Mouse (Mus musculus) forebrain, embryonic 15.5 days (tissue): ENCODE measurements around the gene Tmem206. TPM values are rescaled to one million over a fixed set of nuclear protein-coding genes. Genes with fewer than 3 reads are reported as not detected.

Source experiments
- ATAC-seq: fragments of 200-750 bp; cut with Nextera tagmentation; replicated peaks from 2 replicates; pipeline ENCODE4 v1.8.0; 2017; ENCODE audit warnings: mild to moderate bottlenecking, moderate TSS enrichment, moderate library complexity
- H3K27ac ChIP-seq: fragments of 300-500 bp; sonication (generic); replicated peaks from 2 replicates; pipeline ENCODE4 v1.5.1; 2015; ENCODE audit warnings: mild to moderate bottlenecking, inconsistent platforms
- H3K27me3 ChIP-seq: fragments of 300-500 bp; sonication (generic); 2 replicates; pipeline ENCODE4 v1.6.1; 2015; ENCODE audit warnings: inconsistent platforms
- H3K36me3 ChIP-seq: fragments of 300-500 bp; sonication (generic); 2 replicates; pipeline ENCODE4 v1.6.1; 2015; ENCODE audit warnings: mild to moderate bottlenecking, inconsistent platforms
- H3K4me1 ChIP-seq: fragments of 300-500 bp; sonication (generic); 2 replicates; pipeline ENCODE4 v1.6.1; 2015; ENCODE audit warnings: inconsistent platforms
- H3K4me2 ChIP-seq: fragments of 300-500 bp; sonication (generic); replicated peaks from 2 replicates; pipeline ENCODE4 v1.6.1; 2015; ENCODE audit warnings: mild to moderate bottlenecking, inconsistent platforms
- H3K4me3 ChIP-seq: fragments of 300-500 bp; sonication (generic); 2 replicates; pipeline ENCODE4 v1.5.1; 2015; ENCODE audit warnings: mild to moderate bottlenecking, inconsistent platforms
- H3K9ac ChIP-seq: fragments of 300-500 bp; sonication (generic); replicated peaks from 2 replicates; pipeline ENCODE4 v1.6.1; 2015; ENCODE audit warnings: mild to moderate bottlenecking, inconsistent platforms
- H3K9me3 ChIP-seq: fragments of 300-500 bp; sonication (generic); 2 replicates; pipeline ENCODE4 v1.6.1; 2016; ENCODE audit warnings: inconsistent platforms
- WGBS: fragments of 180-500 bp; shearing (Covaris S2); methylation state at CpG from one replicate; pipeline ENCODE4 v1.1.7; 2015; ENCODE audit warnings: mixed read lengths; 5-methylcytosine and 5-hydroxymethylcytosine counted together
- polyA plus RNA-seq: library from polyadenylated mRNA; unstranded; fragments of >200 nt; fragmentation: Nextera tagmentation; extraction: Ambion mirVana; gene quantifications from 2 replicates; pipeline ENCODE4 v1.2.1, GENCODE M21; 2015

Tmem206 gene
- polyA plus RNA-seq, 1 experiment from 2014 or later: 54.0 TPM

DNA sequence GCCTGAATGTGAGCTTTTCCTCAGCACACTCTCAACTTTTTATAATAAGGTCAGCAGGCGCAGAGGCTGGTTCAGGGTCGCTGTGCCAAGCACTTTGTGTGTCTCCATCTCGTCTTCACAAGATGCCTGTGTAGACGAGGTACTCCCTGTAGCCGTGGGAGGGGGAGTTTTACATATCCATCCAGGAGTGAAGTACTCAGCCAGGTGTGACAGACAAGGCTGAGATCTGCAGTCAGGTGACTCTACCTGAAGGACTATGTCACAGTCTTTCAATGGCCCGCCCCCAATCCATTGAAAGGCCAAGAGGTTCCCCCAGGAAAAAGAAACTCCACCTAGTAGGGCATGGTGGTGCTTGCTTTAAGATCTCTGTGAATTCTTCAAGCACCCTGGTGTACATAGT is 12.6 kb upstream of the Tmem206 start:
- 73% methylated on average over 6 of the region's 6 CpGs for WGBS

DNA sequence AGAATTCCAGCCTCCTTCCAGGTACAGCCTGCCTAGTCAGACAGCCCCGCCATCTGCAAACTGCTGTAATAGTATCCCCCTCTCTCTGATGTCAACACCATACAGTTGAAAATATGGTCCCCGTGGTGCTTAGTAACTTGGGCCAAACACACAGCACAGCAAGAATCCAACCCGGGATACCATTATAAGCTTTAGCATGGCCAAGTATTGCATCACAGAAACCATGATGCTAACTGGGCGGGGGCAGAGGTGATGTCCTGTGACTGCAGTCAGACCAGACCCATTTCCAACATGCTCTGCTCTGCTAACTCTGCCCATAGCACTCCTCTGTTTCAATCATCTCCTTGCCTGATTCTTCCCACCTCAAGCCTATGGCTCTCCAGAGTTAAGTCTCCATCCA is 11.8 kb upstream of the Tmem206 start:
- Histone ChIP-seq H3K27ac (no peak overlapping the region), H3K4me1 (peaks cover 11% of the 10 kb centered on the region), H3K9me3 (no peaks in the 10 kb centered on the region), H3K36me3 (no peaks in the 10 kb centered on the region), H3K9ac (no peak overlapping the region), H3K4me2 (no peak overlapping the region), H3K4me3 (no peak overlapping the region), H3K27me3 (no peaks in the 10 kb centered on the region)
- WGBS: 73% methylated on average over 4 of the region's 4 CpGs
- ATAC-seq: no peak

More for the DNA sequence above, 12.6 kb upstream of the Tmem206 start:
- Histone ChIP-seq H3K4me3 (no peak overlapping the region), H3K4me2 (0 out of 2 replicates have a peak overlapping the region, but pooled peaks have one; percentile 40), H3K9ac (no peak overlapping the region), H3K4me1 (peaks cover 11% of the 10 kb centered on the region), H3K36me3 (no peaks in the 10 kb centered on the region), H3K27ac (no peak overlapping the region), H3K27me3 (no peaks in the 10 kb centered on the region), H3K9me3 (no peaks in the 10 kb centered on the region)
- ATAC-seq: no peak

DNA sequence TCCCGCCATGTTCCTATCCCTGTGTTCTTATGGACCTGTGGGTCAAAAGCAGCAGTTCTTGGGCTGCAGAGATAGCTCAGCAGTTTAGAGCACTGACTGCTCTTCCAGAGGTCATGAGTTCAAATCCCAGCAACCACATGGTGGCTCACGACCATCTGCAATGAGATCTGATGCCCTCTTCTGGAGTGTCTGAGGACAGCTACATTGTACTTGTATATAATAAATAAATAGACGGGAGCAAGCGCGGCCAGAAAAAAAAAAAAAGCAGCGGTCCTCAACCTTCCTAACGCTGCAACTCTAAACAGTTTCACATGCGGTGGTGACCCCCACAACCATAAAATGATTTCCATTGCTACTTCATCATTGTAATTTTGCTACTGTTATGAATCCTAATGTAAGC is 8.9 kb upstream of the Tmem206 start:
- Histone ChIP-seq H3K4me2 (peak overlapping the region; percentile 82), H3K4me3 (peak overlapping the region; percentile 71; the same call in 1 of the 2 replicates), H3K9ac (no peak overlapping the region), H3K27me3 (no peaks in the 10 kb centered on the region), H3K9me3 (no peaks in the 10 kb centered on the region), H3K36me3 (no peaks in the 10 kb centered on the region), H3K27ac (no peak overlapping the region), H3K4me1 (peaks cover 11% of the 10 kb centered on the region)
- no peak for ATAC-seq
- WGBS: 86% methylated on average over 8 of the region's 8 CpGs

DNA sequence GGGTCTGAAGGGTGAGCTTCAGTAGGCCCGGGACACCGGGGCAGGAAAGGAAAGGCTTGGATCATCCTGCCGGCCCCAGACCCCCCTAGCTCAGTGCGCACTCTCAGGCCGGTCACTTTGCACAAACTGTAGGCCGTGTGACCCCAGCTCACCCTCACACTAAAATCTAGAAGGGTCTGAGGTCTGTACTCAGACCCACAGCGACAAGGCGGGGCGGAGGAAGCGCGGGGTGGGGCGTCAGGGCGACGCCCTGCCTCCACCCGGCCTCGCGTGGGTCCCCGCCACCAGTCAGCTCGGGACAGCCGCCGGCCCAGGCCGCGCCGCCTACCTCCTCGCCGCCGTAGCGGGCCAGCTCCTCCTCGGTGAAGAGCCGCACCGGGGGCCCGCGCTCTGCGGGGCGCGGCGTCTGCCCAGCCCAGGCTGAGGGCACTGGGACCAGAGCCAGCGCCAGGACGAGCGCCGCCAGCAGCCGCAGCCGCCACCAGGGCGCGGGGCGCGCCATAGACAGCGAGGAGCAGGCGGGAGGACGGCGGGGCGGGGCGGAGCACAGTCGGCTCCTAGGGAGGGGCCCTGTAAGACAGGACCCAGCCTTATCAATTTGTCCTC is 8.0 kb upstream of the Tmem206 start, which contains the start of gene Nenf:
Gene Nenf (minus strand): TSS at position 604 of the 606 bp plus-strand sequence.
- H3K27ac ChIP-seq: peak within 1 kb of the TSS; percentile 60
- no peaks in the 10 kb centered on the region for H3K9me3 ChIP-seq
- H3K9ac ChIP-seq: peak within 1 kb of the TSS; percentile 77
- no peaks in the 10 kb centered on the region for H3K36me3 ChIP-seq
- peak within 1 kb of the TSS; percentile 82 for H3K4me2 ChIP-seq
- WGBS: under 1% methylated on average over 49 of the region's 54 CpGs
- ATAC-seq: peak; percentile 92
- H3K27me3 ChIP-seq: no peaks in the 10 kb centered on the region
- peaks cover 8% of the 10 kb centered on the region for H3K4me1 ChIP-seq
- H3K4me3 ChIP-seq: peak within 1 kb of the TSS; percentile 71

DNA sequence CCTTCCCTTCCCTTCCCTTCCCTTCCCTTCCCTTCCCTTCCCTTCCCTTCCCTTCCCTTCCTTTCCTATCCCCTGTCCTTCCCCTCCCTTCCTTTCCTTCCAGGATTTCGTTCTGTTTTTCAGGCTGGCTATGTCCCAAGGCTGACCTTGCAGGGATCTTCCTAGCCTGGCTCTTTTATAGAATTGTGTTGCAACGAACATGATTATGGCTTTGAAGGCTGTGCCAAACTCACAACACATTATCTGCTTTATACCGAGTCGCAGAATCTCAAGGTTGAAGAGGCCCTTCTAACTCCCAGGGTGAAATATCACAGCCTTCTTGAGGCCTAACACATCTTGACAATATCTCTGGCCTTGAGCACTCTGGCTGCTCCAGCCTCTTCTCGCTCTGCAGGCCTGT is 7.0 kb upstream of the Tmem206 start:
- no peaks in the 10 kb centered on the region for H3K36me3 ChIP-seq
- peaks cover 7% of the 10 kb centered on the region for H3K4me1 ChIP-seq
- no peaks in the 10 kb centered on the region for H3K9me3 ChIP-seq
- no peak for ATAC-seq
- H3K9ac ChIP-seq: no peak overlapping the region
- 70% methylated on average over 5 of the region's 5 CpGs for WGBS
- H3K27me3 ChIP-seq: no peaks in the 10 kb centered on the region
- no peak overlapping the region for H3K4me3 ChIP-seq
- no peak overlapping the region for H3K4me2 ChIP-seq
- H3K27ac ChIP-seq: no peak overlapping the region

DNA sequence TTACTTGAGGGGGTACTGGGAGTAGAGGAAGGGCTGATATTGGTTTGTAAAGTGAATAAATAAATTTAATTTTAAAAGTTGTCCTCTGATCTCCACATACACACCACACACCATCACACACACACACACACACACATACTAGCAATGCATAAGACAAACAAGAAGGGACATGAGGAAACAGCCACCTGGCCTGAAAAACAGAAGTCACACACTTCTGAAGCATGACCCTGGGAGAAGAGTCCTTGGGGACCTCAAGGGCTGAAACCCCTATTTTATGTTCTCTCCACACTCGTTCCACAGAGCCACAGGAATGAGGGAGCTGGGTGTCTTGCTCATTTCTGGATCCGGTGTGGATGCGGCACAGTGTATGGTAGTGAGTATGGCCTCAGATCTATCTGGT is 2.3 kb upstream of the Tmem206 start:
- Histone ChIP-seq H3K27ac (no peak overlapping the region), H3K4me1 (peaks cover 23% of the 10 kb centered on the region), H3K27me3 (no peaks in the 10 kb centered on the region), H3K9me3 (no peaks in the 10 kb centered on the region), H3K4me3 (no peak overlapping the region), H3K36me3 (no peaks in the 10 kb centered on the region), H3K4me2 (no peak overlapping the region), H3K9ac (no peak overlapping the region)
- ATAC-seq: no peak
- WGBS: 89% methylated on average over 3 of the region's 3 CpGs

DNA sequence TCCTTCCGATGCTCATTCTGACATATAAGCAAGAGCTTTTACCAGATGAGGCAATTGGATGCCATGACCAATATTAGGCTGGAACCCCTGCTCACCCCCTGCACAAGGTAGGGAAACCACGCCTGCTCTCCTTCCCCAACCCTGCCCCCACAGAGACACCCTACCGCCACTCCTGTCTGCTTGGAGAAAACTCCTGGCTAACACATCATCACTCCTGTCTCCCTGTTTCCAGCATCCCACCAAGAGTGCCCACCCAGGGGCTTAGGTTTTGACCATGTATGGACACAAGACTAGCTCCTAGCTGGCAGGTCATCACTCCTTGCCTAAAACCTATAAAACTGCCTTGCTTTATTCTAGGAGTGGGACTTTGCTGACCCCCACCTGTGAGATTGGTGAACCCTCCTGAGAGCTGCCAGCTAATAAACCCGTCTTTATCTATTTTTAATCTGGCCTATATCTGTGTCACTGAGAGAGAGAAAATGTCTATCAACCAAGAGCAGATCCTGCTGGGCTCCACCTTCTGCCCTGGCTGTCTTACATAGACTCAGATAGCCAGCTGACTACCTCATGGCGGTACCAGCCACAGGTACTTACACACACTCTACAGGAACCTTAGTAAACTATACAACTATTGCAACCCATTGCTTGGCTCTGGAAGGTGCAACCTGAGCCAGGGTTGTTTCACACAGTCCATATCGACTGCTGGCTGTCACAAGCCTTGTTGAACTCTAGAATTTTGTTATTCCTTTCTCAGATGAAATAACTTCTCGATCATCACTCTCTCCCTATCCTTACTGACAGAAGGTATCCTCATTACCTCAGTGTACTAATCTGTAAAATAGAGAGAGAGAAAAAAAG is 750 bp upstream of the Tmem206 start:
- peak; percentile 6; the same call in 1 of the 2 replicates for ATAC-seq
- Histone ChIP-seq H3K36me3 (no peaks in the 10 kb centered on the region), H3K9ac (0 out of 2 replicates have a peak overlapping the region, but pooled peaks have one; percentile 78), H3K4me2 (peak overlapping the region; percentile 81; the same call in 1 of the 2 replicates), H3K9me3 (no peaks in the 10 kb centered on the region), H3K4me1 (peaks cover 32% of the 10 kb centered on the region), H3K27ac (peak overlapping the region; percentile 76; the same call in 1 of the 2 replicates), H3K4me3 (0 out of 2 replicates have a peak overlapping the region, but pooled peaks have one; percentile 70), H3K27me3 (no peaks in the 10 kb centered on the region)
- 87% methylated on average over 7 of the region's 7 CpGs for WGBS

DNA sequence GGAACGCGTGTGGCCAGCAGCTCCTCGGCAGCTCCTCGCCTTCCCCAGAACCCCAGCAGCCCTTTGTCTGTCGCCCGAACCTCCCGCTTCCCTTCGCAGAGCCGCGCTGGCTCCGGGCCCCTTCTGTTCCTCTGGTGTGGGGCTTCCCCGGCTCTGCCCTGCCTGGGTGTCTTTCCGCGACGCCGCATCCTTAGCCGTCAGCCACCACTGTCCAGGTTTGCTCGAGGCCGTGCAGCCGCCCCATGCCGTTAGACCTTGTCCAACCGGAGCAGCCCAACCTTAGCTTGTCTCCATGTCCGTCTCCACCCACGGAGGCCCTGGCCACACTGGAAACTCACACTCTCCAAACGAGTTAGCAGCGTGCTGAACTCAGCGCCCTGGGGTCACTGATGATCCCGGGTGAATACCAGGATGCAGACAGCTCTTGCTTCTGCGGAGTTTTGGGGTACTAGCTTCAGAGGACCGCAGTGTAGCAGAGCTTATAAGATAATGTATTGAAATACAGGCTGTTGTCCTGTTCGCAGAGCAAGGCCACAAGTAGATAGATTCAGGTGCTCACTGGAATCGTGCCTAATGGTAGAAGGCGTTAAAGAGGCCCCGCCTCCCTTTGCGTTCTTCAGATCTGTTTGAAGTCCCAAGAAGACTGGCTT is 646 bp downstream of the Tmem206 start:
- WGBS: under 1% methylated on average over 35 of the region's 35 CpGs
- Histone ChIP-seq H3K36me3 (0 out of 2 replicates have a peak, but pooled peaks cover 3% of the 10 kb centered on the region), H3K9me3 (no peaks in the 10 kb centered on the region), H3K9ac (peak overlapping the region; percentile 78), H3K4me2 (peak overlapping the region; percentile 81), H3K4me1 (peaks cover 33% of the 10 kb centered on the region), H3K27me3 (no peaks in the 10 kb centered on the region), H3K27ac (peak overlapping the region; percentile 87), H3K4me3 (peak overlapping the region; percentile 70)
- peak; percentile 80 for ATAC-seq

DNA sequence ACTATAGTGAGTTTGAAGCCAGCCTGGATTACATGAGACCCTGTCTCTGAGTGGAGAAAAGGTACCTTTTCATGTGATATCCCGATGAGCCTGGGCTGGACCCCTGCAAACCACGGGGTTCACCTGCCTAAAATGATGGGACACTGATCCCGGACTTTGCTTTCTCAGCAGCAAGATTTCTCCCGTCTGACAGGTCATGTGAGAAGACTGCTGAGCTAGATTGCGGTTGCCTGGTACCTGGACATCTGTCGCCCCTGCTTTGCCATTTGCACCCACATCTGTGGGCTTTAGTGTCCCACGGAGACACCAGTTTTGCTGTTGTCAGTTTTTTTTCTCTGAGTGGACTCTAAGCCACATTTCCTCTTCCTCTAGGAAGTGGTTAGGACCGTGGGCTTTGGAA is 1.5 kb downstream of the Tmem206 start:
- H3K9ac ChIP-seq: no peak overlapping the region
- H3K9me3 ChIP-seq: no peaks in the 10 kb centered on the region
- H3K4me3 ChIP-seq: peak overlapping the region; percentile 70
- peaks cover 33% of the 10 kb centered on the region for H3K4me1 ChIP-seq
- peaks cover 9% of the 10 kb centered on the region; the same call in 1 of the 2 replicates for H3K36me3 ChIP-seq
- WGBS: 84% methylated on average over 8 of the region's 8 CpGs
- H3K27ac ChIP-seq: no peak overlapping the region
- H3K4me2 ChIP-seq: peak overlapping the region; percentile 81
- no peak for ATAC-seq
- no peaks in the 10 kb centered on the region for H3K27me3 ChIP-seq

DNA sequence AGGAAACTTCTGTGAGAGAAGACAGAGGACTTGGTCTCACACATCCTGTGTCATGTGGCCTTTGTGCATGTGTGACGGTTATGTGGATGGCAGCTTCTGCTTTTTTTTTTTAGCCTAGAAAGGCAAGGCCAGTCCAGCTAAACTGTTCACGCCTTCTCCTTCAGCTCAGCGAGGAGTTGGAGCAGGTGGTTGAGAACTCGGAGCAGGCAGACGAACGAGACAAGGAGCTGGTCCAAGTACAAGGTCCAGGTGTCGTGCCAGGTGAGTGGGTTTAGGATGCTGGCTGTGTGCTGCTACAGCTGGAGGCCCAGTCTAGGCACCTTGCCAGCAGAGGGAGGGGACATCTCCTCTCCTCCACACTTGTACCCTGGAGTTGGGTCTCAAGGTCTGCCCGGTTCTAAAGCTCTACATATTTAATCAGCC is 2.3 kb downstream of the Tmem206 start:
- Histone ChIP-seq H3K27ac (no peak overlapping the region), H3K4me3 (peak overlapping the region; percentile 1; the same call in 1 of the 2 replicates), H3K27me3 (no peaks in the 10 kb centered on the region), H3K36me3 (peaks cover 12% of the 10 kb centered on the region; the same call in 1 of the 2 replicates), H3K9me3 (no peaks in the 10 kb centered on the region), H3K9ac (0 out of 2 replicates have a peak overlapping the region, but pooled peaks have one; percentile 3), H3K4me1 (peaks cover 33% of the 10 kb centered on the region), H3K4me2 (peak overlapping the region; percentile 81)
- 62% methylated on average over 8 of the region's 8 CpGs for WGBS
- ATAC-seq: no peak

DNA sequence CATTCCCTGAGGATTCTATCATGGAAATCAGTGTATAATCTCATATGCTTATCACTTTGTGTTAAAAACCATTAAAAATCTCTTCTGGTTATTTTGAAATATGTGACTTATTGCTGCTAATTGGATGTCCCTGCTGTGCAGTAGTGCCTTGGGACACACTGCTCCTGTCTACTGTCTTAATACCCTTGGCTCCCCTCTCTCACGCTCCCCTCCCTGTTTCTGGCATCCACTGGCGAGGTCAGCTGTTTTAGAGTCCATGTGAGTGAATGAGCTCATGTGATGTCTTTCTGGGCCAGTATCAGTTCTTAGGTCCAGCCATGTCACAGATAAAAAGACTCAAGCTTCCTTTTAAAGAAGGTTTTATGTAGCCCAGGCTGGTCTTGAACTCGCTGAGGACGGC is 4.6 kb downstream of the Tmem206 start:
- Histone ChIP-seq H3K4me1 (peaks cover 33% of the 10 kb centered on the region), H3K27ac (no peak overlapping the region), H3K9me3 (no peaks in the 10 kb centered on the region), H3K4me3 (no peak overlapping the region), H3K36me3 (peaks cover 25% of the 10 kb centered on the region), H3K4me2 (no peak overlapping the region), H3K9ac (no peak overlapping the region), H3K27me3 (no peaks in the 10 kb centered on the region)
- WGBS: 88% methylated on average over 4 of the region's 4 CpGs
- ATAC-seq: no peak
